Mouse (Mus musculus) midbrain, embryonic 13.5 days (tissue): ENCODE measurements at regions not wholly inside any gene's neighbourhood (a gene's known extent, or its start where the extent isn't known, plus 50 kb on each side); places are given as distances from the start of the nearest gene placed in this dataset.

Source experiments
- ATAC-seq: fragments of 200-750 bp; cut with Nextera tagmentation; 2 replicates; pipeline ENCODE4 v1.8.0; 2017; ENCODE audit warnings: mild to moderate bottlenecking, moderate TSS enrichment, moderate library complexity
- H3K27ac ChIP-seq: fragments of 300-500 bp; sonication (generic); 2 replicates; pipeline ENCODE4 v1.5.1; 2015; ENCODE audit warnings: inconsistent platforms, mild to moderate bottlenecking, moderate library complexity
- H3K27me3 ChIP-seq: fragments of 300-500 bp; sonication (generic); 2 replicates; pipeline ENCODE4 v1.6.1; 2015; ENCODE audit warnings: mild to moderate bottlenecking, inconsistent platforms
- H3K36me3 ChIP-seq: fragments of 300-500 bp; sonication (generic); 2 replicates; pipeline ENCODE4 v1.6.1; 2015; ENCODE audit warnings: mild to moderate bottlenecking, inconsistent platforms
- H3K4me1 ChIP-seq: fragments of 300-500 bp; sonication (generic); replicated peaks from 2 replicates; pipeline ENCODE4 v1.6.1; 2015; ENCODE audit warnings: inconsistent platforms
- H3K4me2 ChIP-seq: fragments of 300-500 bp; sonication (generic); replicated peaks from 2 replicates; pipeline ENCODE4 v1.6.1; 2015; ENCODE audit warnings: moderate library complexity, mild to moderate bottlenecking, inconsistent platforms
- H3K4me3 ChIP-seq: fragments of 300-500 bp; sonication (generic); replicated peaks from 2 replicates; pipeline ENCODE4 v1.5.1; 2015; ENCODE audit warnings: mild to moderate bottlenecking, inconsistent platforms
- H3K9ac ChIP-seq: fragments of 300-500 bp; sonication (generic); replicated peaks from 2 replicates; pipeline ENCODE4 v1.6.1; 2015; ENCODE audit warnings: mild to moderate bottlenecking, inconsistent platforms
- H3K9me3 ChIP-seq: fragments of 300-500 bp; sonication (generic); 2 replicates; pipeline ENCODE4 v1.6.1; 2016; ENCODE audit warnings: mild to moderate bottlenecking, inconsistent platforms
- WGBS: fragments of 180-500 bp; shearing (Covaris S2); methylation state at CpG from one replicate; pipeline ENCODE4 v1.1.7; 2015; 5-methylcytosine and 5-hydroxymethylcytosine counted together

- Histone ChIP-seq H3K27me3 (no peaks in the 10 kb centered on the region; the same call in 1 of the 2 replicates), H3K9me3 (no peaks in the 10 kb centered on the region), H3K27ac (peak overlapping the region; percentile 67), H3K9ac (peak overlapping the region; percentile 29; the same call in 1 of the 2 replicates), H3K4me1 (peaks cover 11% of the 10 kb centered on the region), H3K36me3 (no peaks in the 10 kb centered on the region), H3K4me3 (no peak overlapping the region), H3K4me2 (peak overlapping the region; percentile 24)
- 25% methylated on average over 17 of the region's 17 CpGs for WGBS
- ATAC-seq = peak; percentile 86
Measured at GRCm38 (mm10) chr2:124971826-124972749, 95.8 kb upstream of the Slc24a5 start.

DNA sequence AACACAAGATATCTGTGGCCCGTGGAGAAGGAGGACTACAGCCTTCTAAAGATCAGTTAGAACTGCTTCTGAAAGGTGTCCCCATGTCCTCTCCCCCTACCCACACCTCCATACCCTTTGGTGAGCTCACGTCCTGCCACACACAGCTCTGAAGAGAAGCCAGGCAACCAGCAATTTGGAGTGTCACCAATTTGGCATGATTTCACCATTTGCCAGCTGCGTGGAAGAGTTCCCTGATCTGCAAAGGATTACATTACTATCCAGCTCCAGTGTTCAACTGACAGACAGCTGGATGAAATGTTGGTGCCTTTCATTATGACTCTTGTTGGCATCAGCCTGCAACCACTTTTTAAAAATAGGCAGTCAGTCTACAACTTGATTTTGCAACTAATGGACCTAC lies 92.8 kb upstream of the Slc24a5 start:
- no peak for ATAC-seq
- no peaks in the 10 kb centered on the region for H3K9me3 ChIP-seq
- no peak overlapping the region for H3K27ac ChIP-seq
- no peak overlapping the region for H3K4me3 ChIP-seq
- no peak overlapping the region for H3K9ac ChIP-seq
- H3K4me2 ChIP-seq = no peak overlapping the region
- no peaks in the 10 kb centered on the region for H3K36me3 ChIP-seq
- no peaks in the 10 kb centered on the region for H3K27me3 ChIP-seq
- 77% methylated on average over 3 of the region's 3 CpGs for WGBS
- peaks cover 11% of the 10 kb centered on the region for H3K4me1 ChIP-seq

- H3K27ac ChIP-seq = no peak overlapping the region
- H3K4me1 ChIP-seq = no peaks in the 10 kb centered on the region
- H3K9me3 ChIP-seq = no peaks in the 10 kb centered on the region
- H3K4me2 ChIP-seq = no peak overlapping the region
- no peaks in the 10 kb centered on the region for H3K27me3 ChIP-seq
- no peak overlapping the region for H3K4me3 ChIP-seq
- 90% methylated on average over 2 of the region's 2 CpGs for WGBS
- ATAC-seq = no peak
- H3K9ac ChIP-seq = no peak overlapping the region
- no peaks in the 10 kb centered on the region for H3K36me3 ChIP-seq
Measured at GRCm38 (mm10) chr2:124990976-124991375, 76.9 kb upstream of the Slc24a5 start.

GRCm38 (mm10) chr2:125015007-125015406 lies 52.9 kb upstream of the Slc24a5 start:
- no peaks in the 10 kb centered on the region for H3K4me1 ChIP-seq
- 94% methylated on average over 1 of the region's 1 CpGs for WGBS
- no peaks in the 10 kb centered on the region for H3K27me3 ChIP-seq
- no peak overlapping the region for H3K27ac ChIP-seq
- no peaks in the 10 kb centered on the region for H3K36me3 ChIP-seq
- no peak overlapping the region for H3K4me2 ChIP-seq
- no peak overlapping the region for H3K9ac ChIP-seq
- no peaks in the 10 kb centered on the region for H3K9me3 ChIP-seq
- H3K4me3 ChIP-seq = no peak overlapping the region
- no peak for ATAC-seq

GRCm38 (mm10) chr2:125016946-125017345 lies 51.0 kb upstream of the Slc24a5 start:
- H3K36me3 ChIP-seq = no peaks in the 10 kb centered on the region
- ATAC-seq = no peak
- 88% methylated on average over 1 of the region's 1 CpGs for WGBS

More at GRCm38 (mm10) chr2:125016946-125017345, 51.0 kb upstream of the Slc24a5 start:
- Histone ChIP-seq H3K4me1 (no peaks in the 10 kb centered on the region), H3K27me3 (no peaks in the 10 kb centered on the region), H3K27ac (no peak overlapping the region), H3K9ac (no peak overlapping the region), H3K4me3 (no peak overlapping the region), H3K4me2 (no peak overlapping the region), H3K9me3 (no peaks in the 10 kb centered on the region)
